Mouse (Mus musculus) embryonic facial prominence, embryonic 14.5 days (tissue): ENCODE measurements around the gene Agt. TPM values are rescaled to one million over a fixed set of nuclear protein-coding genes. Genes with fewer than 3 reads are reported as not detected.

Experiments used
- ATAC-seq: fragments of 200-750 bp; cut with Nextera tagmentation; 2 replicates; pipeline ENCODE4 v1.8.0; 2017; ENCODE audit warnings: low read depth, moderate number of reproducible peaks, moderate TSS enrichment
- DNase-seq: peaks from one replicate; pipeline ENCODE4 v3.0.0-alpha.2; 2015; ENCODE audit warnings: low spot score
- H3K27ac ChIP-seq: fragments of 300-500 bp; sonication (generic); replicated peaks from 2 replicates; pipeline ENCODE4 v1.5.1; 2014; ENCODE audit warnings: low read depth, mild to moderate bottlenecking, low read length, moderate library complexity
- H3K27me3 ChIP-seq: fragments of 300-500 bp; sonication (generic); replicated peaks from 2 replicates; pipeline ENCODE4 v1.6.1; 2014; ENCODE audit warnings: low read length; ENCODE audit not compliant: control insufficient read depth, insufficient read depth
- H3K36me3 ChIP-seq: fragments of 300-500 bp; sonication (generic); 2 replicates; pipeline ENCODE4 v1.6.1; 2014; ENCODE audit warnings: low read length, mixed read lengths; ENCODE audit not compliant: control insufficient read depth, insufficient read depth
- H3K4me1 ChIP-seq: fragments of 300-500 bp; sonication (generic); 2 replicates; pipeline ENCODE4 v1.6.1; 2014; ENCODE audit warnings: antibody characterized with exemption, low read length; ENCODE audit not compliant: control insufficient read depth, insufficient read depth
- H3K4me2 ChIP-seq: fragments of 300-500 bp; sonication (generic); 2 replicates; pipeline ENCODE4 v1.6.1; 2014; ENCODE audit warnings: low read depth, mild to moderate bottlenecking, low read length, moderate library complexity, mixed read lengths
- H3K4me3 ChIP-seq: fragments of 300-500 bp; sonication (generic); 2 replicates; pipeline ENCODE4 v1.5.1; 2014; ENCODE audit warnings: low read depth, mild to moderate bottlenecking, low read length
- H3K9ac ChIP-seq: fragments of 300-500 bp; sonication (generic); 2 replicates; pipeline ENCODE4 v1.6.1; 2014; ENCODE audit warnings: low read depth, mild to moderate bottlenecking, low read length, moderate library complexity, mixed read lengths
- H3K9me3 ChIP-seq: fragments of 300-500 bp; sonication (generic); 2 replicates; pipeline ENCODE4 v1.6.1; 2016; ENCODE audit warnings: low read length; ENCODE audit not compliant: control insufficient read depth
- WGBS: fragments of 180-500 bp; shearing (Covaris S2); extraction: QIAGEN DNeasy Blood & Tissue Kit; methylation state at CpG from one replicate; pipeline ENCODE4 v1.1.7; 2014; 5-methylcytosine and 5-hydroxymethylcytosine counted together
- polyA plus RNA-seq: library from polyadenylated mRNA; unstranded; fragments of >200 nt; fragmentation: Nextera tagmentation; extraction: Ambion mirVana; gene quantifications from 2 replicates; pipeline ENCODE4 v1.2.1, GENCODE M21; 2014

Gene Agt
- polyA plus RNA-seq, 1 experiment from 2014 or later: 3.3 TPM

DNA sequence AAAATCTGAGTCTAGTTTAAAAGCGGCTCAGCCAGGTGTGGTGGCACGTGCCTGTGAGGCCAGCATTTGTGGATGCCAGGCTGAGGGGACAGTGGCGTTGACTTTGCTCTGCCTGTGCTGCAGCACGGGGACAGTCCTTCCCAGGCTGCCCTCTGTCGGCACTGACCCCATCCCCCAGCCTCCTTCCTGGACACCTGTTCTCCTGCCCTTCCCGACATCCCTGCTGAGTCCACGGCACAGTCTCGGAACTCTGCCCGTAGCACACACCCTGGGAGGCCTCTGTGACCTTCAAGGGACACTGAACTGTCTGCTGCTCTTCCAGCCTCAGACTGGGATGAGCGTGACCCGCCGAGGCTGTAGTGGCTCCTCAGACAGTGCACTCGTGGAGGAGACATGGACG is 39.4 kb downstream of the Agt start:
- Histone ChIP-seq H3K27me3 (no peaks in the 10 kb centered on the region), H3K36me3 (peaks cover 80% of the 10 kb centered on the region), H3K4me2 (no peak overlapping the region), H3K4me3 (no peak overlapping the region), H3K4me1 (no peaks in the 10 kb centered on the region), H3K27ac (no peak overlapping the region), H3K9ac (no peak overlapping the region), H3K9me3 (no peaks in the 10 kb centered on the region)
- ATAC-seq: no peak
- no peak for DNase-seq
- WGBS: 89% methylated on average over 14 of the region's 14 CpGs

DNA sequence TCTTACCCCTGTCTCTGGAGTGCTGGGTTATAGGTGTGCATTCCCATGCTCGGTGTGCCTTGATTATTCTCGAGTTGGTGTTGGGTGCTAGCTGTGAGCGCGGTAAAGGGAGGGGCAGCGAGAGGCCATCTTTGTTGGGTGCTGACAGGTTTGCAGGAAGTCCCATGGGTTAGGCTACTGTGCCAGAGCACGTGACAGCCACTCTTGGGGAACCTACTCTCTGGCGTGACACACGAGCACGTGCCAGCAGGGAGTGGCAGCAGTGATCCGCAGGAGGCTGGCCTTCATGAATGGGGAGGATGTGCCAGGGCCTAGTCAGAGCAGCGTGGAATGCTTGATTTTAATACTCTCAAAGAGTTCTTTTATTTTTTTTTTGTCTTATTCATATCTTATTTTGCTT is 43.2 kb downstream of the Agt start:
- H3K9me3 ChIP-seq: no peaks in the 10 kb centered on the region
- WGBS: 94% methylated on average over 11 of the region's 11 CpGs

GRCm38 (mm10) chr8:124521946-124522345 is 47.6 kb downstream of the Agt start:
- H3K27ac ChIP-seq: no peak overlapping the region
- ATAC-seq (no peak), DNase-seq (no peak)
- H3K4me3 ChIP-seq: peak overlapping the region; percentile 76
- H3K4me2 ChIP-seq: peak overlapping the region; percentile 75
- no peaks in the 10 kb centered on the region for H3K9me3 ChIP-seq
- H3K9ac ChIP-seq: peak overlapping the region; percentile 86
- H3K27me3 ChIP-seq: no peaks in the 10 kb centered on the region
- H3K4me1 ChIP-seq: peaks cover 12% of the 10 kb centered on the region
- peaks cover 23% of the 10 kb centered on the region; the same call in 1 of the 2 replicates for H3K36me3 ChIP-seq
- WGBS: 92% methylated on average over 6 of the region's 6 CpGs

More for the DNA sequence above, 43.2 kb downstream of the Agt start:
- Histone ChIP-seq H3K36me3 (peaks cover 56% of the 10 kb centered on the region), H3K4me1 (peaks cover 10% of the 10 kb centered on the region), H3K27me3 (no peaks in the 10 kb centered on the region), H3K27ac (no peak overlapping the region), H3K4me2 (no peak overlapping the region), H3K9ac (no peak overlapping the region), H3K4me3 (no peak overlapping the region)
- ATAC-seq (no peak), DNase-seq (no peak)

- Histone ChIP-seq H3K4me3 (peak within 1 kb of the TSS; percentile 76), H3K27me3 (no peaks in the 10 kb centered on the region), H3K9ac (peak within 1 kb of the TSS; percentile 86), H3K9me3 (no peaks in the 10 kb centered on the region), H3K4me1 (peaks cover 12% of the 10 kb centered on the region), H3K27ac (no peak within 1 kb of the TSS), H3K4me2 (peak within 1 kb of the TSS; percentile 75), H3K36me3 (peaks cover 11% of the 10 kb centered on the region; the same call in 1 of the 2 replicates)
- ATAC-seq (peak; percentile 99), DNase-seq (peak; percentile 97)
- WGBS: 14% methylated on average over 35 of the region's 50 CpGs
Observed at GRCm38 (mm10) chr8:124520249-124521080, 49.0 kb downstream of the Agt start, which contains the start of gene Cog2. Gene Cog2, plus strand, starts transcription at chr8:124520767.

GRCm38 (mm10) chr8:124517142-124517541 is 52.4 kb downstream of the Agt start:
- Histone ChIP-seq H3K27me3 (no peaks in the 10 kb centered on the region), H3K9me3 (no peaks in the 10 kb centered on the region), H3K4me2 (no peak overlapping the region), H3K27ac (no peak overlapping the region), H3K4me3 (no peak overlapping the region), H3K4me1 (peaks cover 11% of the 10 kb centered on the region), H3K36me3 (no peaks in the 10 kb centered on the region), H3K9ac (no peak overlapping the region)
- ATAC-seq: no peak
- DNase-seq: no peak
- 63% methylated on average over 6 of the region's 6 CpGs for WGBS

DNA sequence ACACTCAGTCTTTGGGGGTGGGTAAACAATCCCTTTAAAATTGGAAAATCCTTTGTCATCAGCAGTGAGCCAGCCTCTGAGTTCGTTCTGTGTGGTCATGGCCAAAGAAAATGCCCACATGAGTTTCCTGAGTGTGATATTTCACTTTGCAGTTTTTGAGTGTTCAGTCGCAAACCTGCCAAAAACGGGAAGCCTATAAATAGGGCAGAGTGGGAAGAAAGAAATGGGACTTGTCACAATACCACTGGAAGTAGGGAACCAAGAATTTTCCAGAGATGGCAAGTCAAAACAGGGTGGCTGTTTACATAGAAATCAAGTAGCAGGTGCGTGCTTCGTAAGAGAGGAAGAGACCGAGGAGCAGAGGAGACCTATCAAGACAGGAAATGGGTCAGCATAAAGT is 53.0 kb downstream of the Agt start:
- ATAC-seq: no peak

GRCm38 (mm10) chr8:124516039-124516438 is 53.5 kb downstream of the Agt start:
- Histone ChIP-seq H3K4me2 (no peak overlapping the region), H3K9me3 (no peaks in the 10 kb centered on the region), H3K9ac (no peak overlapping the region), H3K4me1 (0 out of 2 replicates have a peak, but pooled peaks cover 3% of the 10 kb centered on the region), H3K27me3 (no peaks in the 10 kb centered on the region), H3K4me3 (no peak overlapping the region), H3K27ac (no peak overlapping the region), H3K36me3 (no peaks in the 10 kb centered on the region)
- no peak for DNase-seq
- ATAC-seq: no peak
- 74% methylated on average over 3 of the region's 3 CpGs for WGBS

More for the DNA sequence above, 53.0 kb downstream of the Agt start:
- Histone ChIP-seq H3K36me3 (no peaks in the 10 kb centered on the region), H3K4me2 (no peak overlapping the region), H3K4me3 (no peak overlapping the region), H3K27ac (no peak overlapping the region), H3K9ac (no peak overlapping the region), H3K9me3 (no peaks in the 10 kb centered on the region), H3K4me1 (peaks cover 5% of the 10 kb centered on the region), H3K27me3 (no peaks in the 10 kb centered on the region)
- 71% methylated on average over 6 of the region's 6 CpGs for WGBS
- DNase-seq: no peak

- DNase-seq: no peak
- Histone ChIP-seq H3K4me3 (no peak overlapping the region), H3K36me3 (no peaks in the 10 kb centered on the region), H3K27me3 (no peaks in the 10 kb centered on the region), H3K9me3 (no peaks in the 10 kb centered on the region), H3K9ac (no peak overlapping the region), H3K4me1 (no peaks in the 10 kb centered on the region), H3K27ac (no peak overlapping the region), H3K4me2 (no peak overlapping the region)
- WGBS: 70% methylated on average over 3 of the region's 3 CpGs
- no peak for ATAC-seq
Observed at GRCm38 (mm10) chr8:124509156-124509555, 60.4 kb downstream of the Agt start.

GRCm38 (mm10) chr8:124508321-124508695 is 61.2 kb downstream of the Agt start:
- 74% methylated on average over 6 of the region's 6 CpGs for WGBS
- H3K4me1 ChIP-seq: no peaks in the 10 kb centered on the region
- H3K4me2 ChIP-seq: no peak overlapping the region
- DNase-seq: no peak
- H3K9ac ChIP-seq: no peak overlapping the region
- no peak overlapping the region for H3K27ac ChIP-seq
- H3K36me3 ChIP-seq: no peaks in the 10 kb centered on the region
- H3K4me3 ChIP-seq: no peak overlapping the region
- H3K9me3 ChIP-seq: 0 out of 2 replicates have a peak, but pooled peaks cover 4% of the 10 kb centered on the region
- H3K27me3 ChIP-seq: no peaks in the 10 kb centered on the region
- ATAC-seq: no peak
